Mouse (Mus musculus): ENCODE data around the gene Dusp3. TPM values are rescaled to one million over a fixed set of nuclear protein-coding genes. Genes with fewer than 3 reads are reported as not detected.
A peak's percentile ranks its signal among the peaks of the same experiment; 100 is the strongest.

The Dusp3 gene
- polyA plus RNA-seq, 1 experiment from 2014 or later: 12.1 TPM

GRCm38 (mm10) chr11:102025354-102025753 is 38.5 kb upstream of the Dusp3 start:
- H3K27me3 ChIP-seq (ENCODE audit: poor library complexity, severe bottlenecking): peaks cover 44% of the 10 kb centered on the region
- peaks cover 41% of the 10 kb centered on the region for H3K4me1 ChIP-seq
- H3K4me3 ChIP-seq: peak overlapping the region; percentile 76
- DNase-seq (ENCODE audit: extremely low spot score, low spot score): no peak
- 37% methylated on average over 7 of the region's 7 CpGs for WGBS
- H3K36me3 ChIP-seq (replicated peaks): peaks cover 32% of the 10 kb centered on the region
- H3K27ac ChIP-seq: peak overlapping the region; percentile 90
- no peaks in the 10 kb centered on the region for H3K9me3 ChIP-seq

- DNase-seq (ENCODE audit: extremely low spot score, low spot score): no peak
- H3K36me3 ChIP-seq (replicated peaks): peaks cover 36% of the 10 kb centered on the region
- H3K4me1 ChIP-seq: peaks cover 41% of the 10 kb centered on the region
- peaks cover 39% of the 10 kb centered on the region for H3K27me3 ChIP-seq (ENCODE audit: poor library complexity, severe bottlenecking)
- H3K9me3 ChIP-seq: no peaks in the 10 kb centered on the region
- peak overlapping the region; percentile 76; the same call in 1 of the 2 replicates for H3K4me3 ChIP-seq
- 86% methylated on average over 4 of the region's 4 CpGs for WGBS
- peak overlapping the region; percentile 90; the same call in 1 of the 2 replicates for H3K27ac ChIP-seq
Measured at GRCm38 (mm10) chr11:102024875-102025274, 38.1 kb upstream of the Dusp3 start.

GRCm38 (mm10) chr11:102024084-102024758 is 37.4 kb upstream of the Dusp3 start:
- DNase-seq (ENCODE audit: extremely low spot score, low spot score): no peak
- 92% methylated on average over 6 of the region's 6 CpGs for WGBS

GRCm38 (mm10) chr11:102023406-102023805 is 36.6 kb upstream of the Dusp3 start:
- H3K36me3 ChIP-seq (replicated peaks): peaks cover 48% of the 10 kb centered on the region
- no peak for DNase-seq (ENCODE audit: extremely low spot score, low spot score)
- WGBS: 88% methylated on average over 13 of the region's 13 CpGs
- H3K9me3 ChIP-seq: no peaks in the 10 kb centered on the region
- H3K27ac ChIP-seq: no peak overlapping the region
- H3K4me3 ChIP-seq: no peak overlapping the region
- peaks cover 29% of the 10 kb centered on the region for H3K27me3 ChIP-seq (ENCODE audit: poor library complexity, severe bottlenecking)
- H3K4me1 ChIP-seq: peaks cover 45% of the 10 kb centered on the region

More at GRCm38 (mm10) chr11:102024084-102024758, 37.4 kb upstream of the Dusp3 start:
- H3K27ac ChIP-seq: no peak overlapping the region
- H3K27me3 ChIP-seq (ENCODE audit: poor library complexity, severe bottlenecking): peaks cover 35% of the 10 kb centered on the region
- peaks cover 41% of the 10 kb centered on the region for H3K36me3 ChIP-seq (replicated peaks)
- no peak overlapping the region for H3K4me3 ChIP-seq
- no peaks in the 10 kb centered on the region for H3K9me3 ChIP-seq
- H3K4me1 ChIP-seq: peaks cover 45% of the 10 kb centered on the region

GRCm38 (mm10) chr11:102021196-102021595 is 34.4 kb upstream of the Dusp3 start:
- peaks cover 26% of the 10 kb centered on the region for H3K4me1 ChIP-seq
- peaks cover 18% of the 10 kb centered on the region for H3K27me3 ChIP-seq (ENCODE audit: poor library complexity, severe bottlenecking)
- peaks cover 69% of the 10 kb centered on the region for H3K36me3 ChIP-seq (replicated peaks)
- no peak overlapping the region for H3K27ac ChIP-seq
- no peak overlapping the region for H3K4me3 ChIP-seq
- DNase-seq (ENCODE audit: extremely low spot score, low spot score): no peak
- WGBS: 78% methylated on average over 5 of the region's 5 CpGs
- H3K9me3 ChIP-seq: no peaks in the 10 kb centered on the region

GRCm38 (mm10) chr11:102019736-102020135 is 32.9 kb upstream of the Dusp3 start:
- no peak for DNase-seq (ENCODE audit: extremely low spot score, low spot score)
- WGBS: 81% methylated on average over 9 of the region's 9 CpGs
- H3K4me3 ChIP-seq: no peak overlapping the region
- no peak overlapping the region for H3K27ac ChIP-seq
- no peaks in the 10 kb centered on the region for H3K9me3 ChIP-seq
- H3K36me3 ChIP-seq (replicated peaks): peaks cover 78% of the 10 kb centered on the region
- peaks cover 4% of the 10 kb centered on the region for H3K27me3 ChIP-seq (ENCODE audit: poor library complexity, severe bottlenecking)
- H3K4me1 ChIP-seq: peaks cover 22% of the 10 kb centered on the region

- H3K27me3 ChIP-seq (ENCODE audit: poor library complexity, severe bottlenecking): no peaks in the 10 kb centered on the region
- 91% methylated on average over 1 of the region's 1 CpGs for WGBS
- no peak overlapping the region for H3K4me3 ChIP-seq
- peaks cover 88% of the 10 kb centered on the region for H3K36me3 ChIP-seq (replicated peaks)
- no peak for DNase-seq (ENCODE audit: extremely low spot score, low spot score)
- peaks cover 14% of the 10 kb centered on the region for H3K4me1 ChIP-seq
- H3K27ac ChIP-seq: no peak overlapping the region
- no peaks in the 10 kb centered on the region for H3K9me3 ChIP-seq
Measured at GRCm38 (mm10) chr11:102016136-102016535, 29.3 kb upstream of the Dusp3 start.

- peaks cover 20% of the 10 kb centered on the region for H3K4me1 ChIP-seq
- peaks cover 92% of the 10 kb centered on the region for H3K36me3 ChIP-seq (replicated peaks)
- no peak overlapping the region for H3K27ac ChIP-seq
- H3K27me3 ChIP-seq (ENCODE audit: poor library complexity, severe bottlenecking): no peaks in the 10 kb centered on the region
- no peak for DNase-seq (ENCODE audit: extremely low spot score, low spot score)
- H3K9me3 ChIP-seq: no peaks in the 10 kb centered on the region
- H3K4me3 ChIP-seq: no peak overlapping the region
- WGBS: 67% methylated on average over 6 of the region's 6 CpGs
Measured at GRCm38 (mm10) chr11:102015472-102015871, 28.7 kb upstream of the Dusp3 start.

GRCm38 (mm10) chr11:102013201-102013600 is 26.4 kb upstream of the Dusp3 start:
- no peak for DNase-seq (ENCODE audit: extremely low spot score, low spot score)
- 90% methylated on average over 8 of the region's 8 CpGs for WGBS
- no peak overlapping the region for H3K27ac ChIP-seq
- H3K9me3 ChIP-seq: no peaks in the 10 kb centered on the region
- peaks cover 96% of the 10 kb centered on the region for H3K36me3 ChIP-seq (replicated peaks)
- H3K4me1 ChIP-seq: peaks cover 33% of the 10 kb centered on the region
- H3K27me3 ChIP-seq (ENCODE audit: poor library complexity, severe bottlenecking): no peaks in the 10 kb centered on the region
- no peak overlapping the region for H3K4me3 ChIP-seq

- no peak overlapping the region for H3K27ac ChIP-seq
- no peak overlapping the region for H3K4me3 ChIP-seq
Measured at GRCm38 (mm10) chr11:102011510-102011909, 24.7 kb upstream of the Dusp3 start.

GRCm38 (mm10) chr11:102010140-102010539 is 23.3 kb upstream of the Dusp3 start:
- H3K27ac ChIP-seq: peak overlapping the region; percentile 77
- peak; percentile 55 for DNase-seq (ENCODE audit: extremely low spot score, low spot score)
- H3K36me3 ChIP-seq (replicated peaks): peaks cover 96% of the 10 kb centered on the region
- H3K9me3 ChIP-seq: no peaks in the 10 kb centered on the region
- 47% methylated on average over 13 of the region's 13 CpGs for WGBS
- H3K4me1 ChIP-seq: peaks cover 34% of the 10 kb centered on the region
- no peaks in the 10 kb centered on the region for H3K27me3 ChIP-seq (ENCODE audit: poor library complexity, severe bottlenecking)
- no peak overlapping the region for H3K4me3 ChIP-seq

More at GRCm38 (mm10) chr11:102011510-102011909, 24.7 kb upstream of the Dusp3 start:
- Histone ChIP-seq H3K9me3 (no peaks in the 10 kb centered on the region), H3K4me1 (peaks cover 36% of the 10 kb centered on the region), H3K27me3 (ENCODE audit: poor library complexity, severe bottlenecking) (no peaks in the 10 kb centered on the region), H3K36me3 (replicated peaks) (peaks cover 96% of the 10 kb centered on the region)
- DNase-seq (ENCODE audit: extremely low spot score, low spot score): no peak
- 87% methylated on average over 8 of the region's 8 CpGs for WGBS

- no peak for DNase-seq (ENCODE audit: extremely low spot score, low spot score)
- H3K4me1 ChIP-seq: peaks cover 31% of the 10 kb centered on the region
- 90% methylated on average over 15 of the region's 15 CpGs for WGBS
- H3K27ac ChIP-seq: peak overlapping the region; percentile 77
- H3K4me3 ChIP-seq: no peak overlapping the region
- no peaks in the 10 kb centered on the region for H3K27me3 ChIP-seq (ENCODE audit: poor library complexity, severe bottlenecking)
- peaks cover 96% of the 10 kb centered on the region for H3K36me3 ChIP-seq (replicated peaks)
- no peaks in the 10 kb centered on the region for H3K9me3 ChIP-seq
Measured at GRCm38 (mm10) chr11:102008954-102009637, 22.3 kb upstream of the Dusp3 start.

- Histone ChIP-seq H3K36me3 (replicated peaks) (peaks cover 99% of the 10 kb centered on the region), H3K4me1 (peaks cover 31% of the 10 kb centered on the region), H3K27ac (peak overlapping the region; percentile 20; the same call in 1 of the 2 replicates), H3K4me3 (no peak overlapping the region), H3K9me3 (no peaks in the 10 kb centered on the region), H3K27me3 (ENCODE audit: poor library complexity, severe bottlenecking) (no peaks in the 10 kb centered on the region)
- 97% methylated on average over 8 of the region's 8 CpGs for WGBS
- DNase-seq (ENCODE audit: extremely low spot score, low spot score): no peak
Measured at GRCm38 (mm10) chr11:102008372-102008771, 21.6 kb upstream of the Dusp3 start.
